Mouse (Mus musculus): Measurements from ENCODE around the gene Hdac7. TPM values are rescaled to one million over a fixed set of nuclear protein-coding genes. Genes with fewer than 3 reads are reported as not detected.

Hdac7 gene
- polyA plus RNA-seq, 1 experiment = 14.4 TPM

GRCm38 (mm10) chr15:97809206-97809605, 35.1 kb downstream of the Hdac7 start:
- Histone ChIP-seq H3K27ac (ENCODE audit: insufficient read depth, low read length) (no peak overlapping the region), H3K27me3 (ENCODE audit: control insufficient read depth, insufficient read depth, low read length, poor library complexity, severe bottlenecking) (no peaks in the 10 kb centered on the region), H3K9me3 (replicated peaks; ENCODE audit: control insufficient read depth, insufficient read depth, low read length, poor library complexity, severe bottlenecking) (no peaks in the 10 kb centered on the region), H3K4me3 (ENCODE audit: low read depth, low read length) (no peak overlapping the region; the same call in 1 of the 2 replicates), H3K9ac (ENCODE audit: low read depth, poor library complexity, severe bottlenecking) (no peak overlapping the region), H3K4me1 (ENCODE audit: control insufficient read depth, insufficient read depth, low read length) (no peaks in the 10 kb centered on the region), H3K36me3 (ENCODE audit: control insufficient read depth, insufficient read depth, low read length, poor library complexity, severe bottlenecking) (no peaks in the 10 kb centered on the region)
- no peak for TF ChIP-seq CTCF (IDR thresholded peaks at IDR 0.05; ENCODE audit: low read depth, low read length)
- no peak for TF ChIP-seq POLR2A (IDR thresholded peaks at IDR 0.05; ENCODE audit: insufficient read depth, low read length)
- TF ChIP-seq EP300 (IDR thresholded peaks at IDR 0.05; ENCODE audit: insufficient read depth, low read depth, low read length) = no peak

- Histone ChIP-seq H3K36me3 (ENCODE audit: control insufficient read depth, insufficient read depth, low read length, poor library complexity, severe bottlenecking) (no peaks in the 10 kb centered on the region), H3K27me3 (ENCODE audit: control insufficient read depth, insufficient read depth, low read length, poor library complexity, severe bottlenecking) (no peaks in the 10 kb centered on the region), H3K9me3 (replicated peaks; ENCODE audit: control insufficient read depth, insufficient read depth, low read length, poor library complexity, severe bottlenecking) (no peaks in the 10 kb centered on the region), H3K27ac (ENCODE audit: insufficient read depth, low read length) (no peak overlapping the region), H3K4me1 (ENCODE audit: control insufficient read depth, insufficient read depth, low read length) (no peaks in the 10 kb centered on the region), H3K4me3 (ENCODE audit: low read depth, low read length) (peak overlapping the region; percentile 16), H3K9ac (ENCODE audit: low read depth, poor library complexity, severe bottlenecking) (no peak overlapping the region)
- TF ChIP-seq POLR2A (IDR thresholded peaks at IDR 0.05; ENCODE audit: insufficient read depth, low read length) = no peak
- TF ChIP-seq EP300 (IDR thresholded peaks at IDR 0.05; ENCODE audit: insufficient read depth, low read depth, low read length) = no peak
- TF ChIP-seq CTCF (IDR thresholded peaks at IDR 0.05; ENCODE audit: low read depth, low read length) = no peak
Measured at GRCm38 (mm10) chr15:97808532-97808931, 35.8 kb downstream of the Hdac7 start.

DNA sequence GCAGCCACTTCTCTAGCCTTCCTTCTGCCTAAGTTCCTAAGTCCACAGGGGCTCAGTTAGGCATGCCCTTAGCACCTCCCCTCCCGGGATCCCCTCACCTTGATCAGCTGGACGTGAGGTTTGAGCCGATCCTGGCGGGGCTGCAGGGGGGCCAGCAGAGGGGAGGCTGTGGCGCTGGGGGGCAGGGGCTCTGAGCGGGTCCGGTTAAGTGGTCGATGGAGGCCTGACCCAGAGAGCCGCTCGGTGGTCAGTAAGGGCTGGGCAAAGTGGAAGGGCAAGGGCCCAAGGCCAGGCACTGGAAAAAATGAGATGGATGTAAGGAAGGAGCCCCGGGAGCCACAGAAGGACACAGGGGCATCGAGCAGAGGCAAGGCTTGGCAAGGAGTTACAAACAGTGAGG, 36.4 kb downstream of the Hdac7 start:
- Histone ChIP-seq H3K27me3 (ENCODE audit: control insufficient read depth, insufficient read depth, low read length, poor library complexity, severe bottlenecking) (no peaks in the 10 kb centered on the region), H3K27ac (ENCODE audit: insufficient read depth, low read length) (no peak overlapping the region), H3K9me3 (replicated peaks; ENCODE audit: control insufficient read depth, insufficient read depth, low read length, poor library complexity, severe bottlenecking) (no peaks in the 10 kb centered on the region), H3K36me3 (ENCODE audit: control insufficient read depth, insufficient read depth, low read length, poor library complexity, severe bottlenecking) (no peaks in the 10 kb centered on the region), H3K4me3 (ENCODE audit: low read depth, low read length) (peak overlapping the region; percentile 26; the same call in 1 of the 2 replicates), H3K4me1 (ENCODE audit: control insufficient read depth, insufficient read depth, low read length) (no peaks in the 10 kb centered on the region), H3K9ac (ENCODE audit: low read depth, poor library complexity, severe bottlenecking) (no peak overlapping the region)
- TF ChIP-seq CTCF (IDR thresholded peaks at IDR 0.05; ENCODE audit: low read depth, low read length) (no peak), POLR2A (IDR thresholded peaks at IDR 0.05; ENCODE audit: insufficient read depth, low read length) (no peak), EP300 (IDR thresholded peaks at IDR 0.05; ENCODE audit: insufficient read depth, low read depth, low read length) (no peak)

DNA sequence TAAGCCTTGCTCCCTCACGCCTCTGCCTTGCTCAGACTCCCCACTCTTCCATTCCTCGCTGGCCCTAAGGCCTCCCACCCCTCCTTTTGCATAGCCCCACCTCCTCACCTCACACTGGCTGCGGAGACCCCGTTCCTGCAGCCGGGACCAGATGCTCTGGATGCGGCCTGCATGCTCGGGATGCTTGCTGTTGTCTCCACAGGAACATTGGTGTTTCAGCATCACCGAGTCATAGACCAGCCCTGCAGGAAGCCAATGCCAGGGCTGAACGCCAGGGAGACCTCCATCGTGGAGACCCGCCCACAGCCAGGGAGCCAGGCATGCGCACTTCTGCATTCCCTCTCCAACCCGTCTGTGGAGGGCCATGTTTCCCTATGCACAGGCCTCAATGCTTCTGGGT, 41.7 kb downstream of the Hdac7 start:
- no peaks in the 10 kb centered on the region for H3K27me3 ChIP-seq (ENCODE audit: control insufficient read depth, insufficient read depth, low read length, poor library complexity, severe bottlenecking)
- H3K36me3 ChIP-seq (ENCODE audit: control insufficient read depth, insufficient read depth, low read length, poor library complexity, severe bottlenecking) = no peaks in the 10 kb centered on the region
- no peaks in the 10 kb centered on the region for H3K9me3 ChIP-seq (replicated peaks; ENCODE audit: control insufficient read depth, insufficient read depth, low read length, poor library complexity, severe bottlenecking)
- H3K4me3 ChIP-seq (ENCODE audit: low read depth, low read length) = no peak overlapping the region
- no peak overlapping the region for H3K27ac ChIP-seq (ENCODE audit: insufficient read depth, low read length)
- no peaks in the 10 kb centered on the region for H3K4me1 ChIP-seq (ENCODE audit: control insufficient read depth, insufficient read depth, low read length)
- H3K9ac ChIP-seq (ENCODE audit: low read depth, poor library complexity, severe bottlenecking) = no peak overlapping the region
- TF ChIP-seq CTCF (IDR thresholded peaks at IDR 0.05; ENCODE audit: low read depth, low read length) (no peak), POLR2A (IDR thresholded peaks at IDR 0.05; ENCODE audit: insufficient read depth, low read length) (no peak), EP300 (IDR thresholded peaks at IDR 0.05; ENCODE audit: insufficient read depth, low read depth, low read length) (no peak)

DNA sequence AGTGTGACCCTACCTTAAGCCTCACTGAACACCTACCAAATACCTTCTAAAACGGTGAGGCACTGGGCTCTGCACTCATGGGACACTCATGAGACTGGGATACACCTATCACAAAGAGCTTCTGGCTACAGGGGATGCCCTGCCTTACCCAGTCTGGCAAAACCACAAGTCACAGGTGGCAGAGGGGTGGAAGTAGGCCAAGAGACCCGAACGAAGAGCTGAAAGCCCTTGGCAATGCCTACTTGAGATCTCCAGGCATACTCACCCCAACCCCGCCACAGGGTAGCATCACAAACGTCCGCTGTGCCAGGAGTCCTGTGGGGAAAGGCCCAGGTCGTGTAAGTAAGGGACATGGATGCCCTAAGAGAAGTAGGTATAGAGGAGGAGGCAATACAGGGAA, 42.5 kb downstream of the Hdac7 start:
- no peak for TF ChIP-seq POLR2A (IDR thresholded peaks at IDR 0.05; ENCODE audit: insufficient read depth, low read length)
- no peak for TF ChIP-seq CTCF (IDR thresholded peaks at IDR 0.05; ENCODE audit: low read depth, low read length)
- H3K9me3 ChIP-seq (replicated peaks; ENCODE audit: control insufficient read depth, insufficient read depth, low read length, poor library complexity, severe bottlenecking) = no peaks in the 10 kb centered on the region
- H3K36me3 ChIP-seq (ENCODE audit: control insufficient read depth, insufficient read depth, low read length, poor library complexity, severe bottlenecking) = no peaks in the 10 kb centered on the region
- H3K9ac ChIP-seq (ENCODE audit: low read depth, poor library complexity, severe bottlenecking) = no peak overlapping the region
- no peak overlapping the region for H3K27ac ChIP-seq (ENCODE audit: insufficient read depth, low read length)
- no peaks in the 10 kb centered on the region for H3K4me1 ChIP-seq (ENCODE audit: control insufficient read depth, insufficient read depth, low read length)
- no peaks in the 10 kb centered on the region for H3K27me3 ChIP-seq (ENCODE audit: control insufficient read depth, insufficient read depth, low read length, poor library complexity, severe bottlenecking)
- H3K4me3 ChIP-seq (ENCODE audit: low read depth, low read length) = no peak overlapping the region

DNA sequence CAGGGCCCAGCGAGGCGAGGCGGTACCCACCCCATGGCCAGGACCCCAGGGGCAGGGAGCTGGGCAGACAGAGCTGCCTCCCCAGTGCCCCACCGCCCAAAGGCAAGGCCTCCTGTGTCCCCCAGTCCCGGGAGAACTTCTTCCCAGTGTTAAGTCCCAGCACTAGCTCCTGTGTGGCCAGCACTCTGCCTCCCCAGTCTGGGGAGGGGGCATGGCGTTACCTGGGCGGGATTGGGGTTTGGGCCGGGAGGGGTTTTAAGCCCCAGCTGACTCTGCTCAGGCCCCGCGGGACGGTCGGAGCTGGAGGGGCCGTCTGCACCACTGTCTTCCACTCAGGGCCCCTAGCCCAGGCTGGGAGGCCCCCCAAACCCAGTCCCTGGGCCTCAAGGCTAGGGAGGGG, 43.4 kb downstream of the Hdac7 start:
- H3K36me3 ChIP-seq (ENCODE audit: control insufficient read depth, insufficient read depth, low read length, poor library complexity, severe bottlenecking) = no peaks in the 10 kb centered on the region
- H3K27ac ChIP-seq (ENCODE audit: insufficient read depth, low read length) = no peak overlapping the region
- H3K4me1 ChIP-seq (ENCODE audit: control insufficient read depth, insufficient read depth, low read length) = no peaks in the 10 kb centered on the region
- TF ChIP-seq POLR2A (IDR thresholded peaks at IDR 0.05; ENCODE audit: insufficient read depth, low read length) = no peak
- no peak for TF ChIP-seq EP300 (IDR thresholded peaks at IDR 0.05; ENCODE audit: insufficient read depth, low read depth, low read length)
- no peak for TF ChIP-seq CTCF (IDR thresholded peaks at IDR 0.05; ENCODE audit: low read depth, low read length)
- no peak overlapping the region for H3K4me3 ChIP-seq (ENCODE audit: low read depth, low read length)
- H3K27me3 ChIP-seq (ENCODE audit: control insufficient read depth, insufficient read depth, low read length, poor library complexity, severe bottlenecking) = no peaks in the 10 kb centered on the region
- H3K9ac ChIP-seq (ENCODE audit: low read depth, poor library complexity, severe bottlenecking) = no peak overlapping the region
- no peaks in the 10 kb centered on the region for H3K9me3 ChIP-seq (replicated peaks; ENCODE audit: control insufficient read depth, insufficient read depth, low read length, poor library complexity, severe bottlenecking)
